Mouse (Mus musculus) layer of hippocampus, adult 2 months (tissue): ENCODE measurements around the gene Usp7. TPM values are rescaled to one million over a fixed set of nuclear protein-coding genes. Genes with fewer than 3 reads are reported as not detected.

Source experiments
- DNase-seq, 2 experiments: peaks; one replicate each; pipeline ENCODE4 v3.0.0; 2022; ENCODE audit warnings: low spot score in 2 of 2
- H3K27ac ChIP-seq: fragments of 200-600 bp; 2 replicates; pipeline ENCODE4 v1.8.1; 2022
- H3K4me3 ChIP-seq: fragments of 200-600 bp; 2 replicates; pipeline ENCODE4 v1.8.1; 2022; ENCODE audit warnings: mild to moderate bottlenecking
- CTCF ChIP-seq: fragments of 200-600 bp; conservative IDR thresholded peaks from 2 replicates; pipeline ENCODE4 v1.8.1; 2022; ENCODE audit warnings: antibody characterized with exemption, mild to moderate bottlenecking, moderate library complexity
- total RNA-seq, 2 experiments: library from RNA; stranded (reverse); gene quantifications; 2 replicates each; pipeline ENCODE4 v1.2.3; 2021

The Usp7 gene
- total RNA-seq, 2 experiments from 2014 or later: 163 to 168 TPM

DNA sequence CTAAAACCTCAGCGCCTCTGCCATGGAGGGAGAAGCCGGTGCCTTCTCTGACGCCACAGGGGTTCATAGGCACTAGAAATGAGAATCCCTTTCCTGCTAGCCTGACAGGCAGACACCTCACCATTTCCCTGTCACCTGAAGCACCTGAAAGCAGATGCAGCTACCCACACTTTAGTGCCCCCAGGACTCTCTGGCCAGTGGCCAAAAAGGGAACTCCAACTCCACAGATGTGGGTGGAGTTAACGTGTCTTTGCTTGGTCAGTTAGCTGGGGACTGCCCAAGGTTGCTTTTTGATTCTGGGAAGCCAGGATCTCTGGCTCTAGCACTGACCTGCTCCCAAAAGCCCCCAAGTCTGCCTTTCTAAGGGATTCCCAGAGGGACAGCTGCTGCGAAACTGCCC is 122.7 kb downstream of the Usp7 start:
- Histone ChIP-seq H3K27ac (peak overlapping the region; percentile 59; the same call in 1 of the 2 replicates), H3K4me3 (peak overlapping the region; percentile 22; the same call in 1 of the 2 replicates)
- no peak for TF ChIP-seq CTCF
- DNase-seq: no peak

DNA sequence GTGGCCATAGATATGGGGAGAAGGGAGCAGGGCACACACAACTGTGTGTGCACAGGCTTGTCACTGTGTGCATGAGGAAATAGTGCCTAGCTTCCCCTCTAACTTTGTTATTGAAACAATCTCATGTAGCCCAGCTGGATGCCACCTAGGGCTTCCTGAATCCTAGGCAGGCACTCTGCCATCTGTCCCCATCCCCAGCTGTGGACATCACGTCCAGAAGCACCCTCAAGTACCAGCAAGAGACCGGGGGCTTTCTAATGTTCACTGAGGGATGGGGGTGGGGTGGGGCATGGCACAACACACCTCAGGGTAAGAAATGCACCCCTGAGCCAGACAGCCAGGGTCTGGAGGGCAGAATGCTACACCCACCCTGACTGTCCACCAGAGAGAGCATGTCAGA is 123.7 kb downstream of the Usp7 start:
- TF ChIP-seq CTCF: no peak
- no peak for DNase-seq
- Histone ChIP-seq H3K4me3 (no peak overlapping the region), H3K27ac (peak overlapping the region; percentile 59; the same call in 1 of the 2 replicates)

DNA sequence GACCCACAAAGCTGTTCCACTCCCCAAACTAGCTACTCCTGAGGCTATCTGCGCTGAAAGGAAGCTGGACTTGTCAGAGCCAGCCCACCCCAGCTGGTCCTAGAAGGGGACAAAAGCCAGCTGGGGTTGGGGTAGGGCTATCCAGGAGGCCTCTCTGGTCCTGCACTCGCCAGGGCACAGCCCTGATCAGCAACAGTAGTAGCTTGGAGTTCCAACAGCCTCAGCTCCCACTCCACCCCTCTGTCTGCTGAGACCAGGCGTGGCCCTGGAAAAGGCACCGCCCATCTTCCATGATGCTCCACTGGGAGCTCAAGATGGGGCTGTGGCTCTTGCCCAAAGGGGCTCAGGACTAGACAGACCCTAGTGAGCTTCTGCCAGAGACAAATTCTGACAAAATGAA is 124.3 kb downstream of the Usp7 start:
- no peak for TF ChIP-seq CTCF
- H3K27ac ChIP-seq: no peak overlapping the region
- no peak for DNase-seq
- no peak overlapping the region for H3K4me3 ChIP-seq

DNA sequence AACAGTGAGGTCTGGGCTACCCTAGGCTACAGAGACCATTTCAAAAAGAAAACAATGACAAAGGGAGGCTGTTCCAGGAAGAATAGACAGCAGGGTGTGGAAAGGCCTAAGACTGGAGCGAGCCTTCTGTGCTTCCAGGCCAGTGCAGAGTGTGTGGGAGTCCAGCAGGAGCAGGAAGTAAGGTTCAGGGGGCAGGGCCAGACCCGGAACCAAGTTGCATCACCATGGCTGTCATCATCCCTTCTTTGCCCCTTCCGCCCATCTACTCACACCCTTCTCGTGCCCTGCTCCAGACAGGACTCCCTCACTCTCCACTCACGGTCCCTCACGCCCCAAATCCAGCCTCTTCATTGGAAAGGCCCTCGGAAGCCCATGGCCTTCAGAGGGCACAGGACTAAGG is 124.8 kb downstream of the Usp7 start:
- TF ChIP-seq CTCF: no peak
- Histone ChIP-seq H3K27ac (no peak overlapping the region), H3K4me3 (no peak overlapping the region)
- no peak for DNase-seq

DNA sequence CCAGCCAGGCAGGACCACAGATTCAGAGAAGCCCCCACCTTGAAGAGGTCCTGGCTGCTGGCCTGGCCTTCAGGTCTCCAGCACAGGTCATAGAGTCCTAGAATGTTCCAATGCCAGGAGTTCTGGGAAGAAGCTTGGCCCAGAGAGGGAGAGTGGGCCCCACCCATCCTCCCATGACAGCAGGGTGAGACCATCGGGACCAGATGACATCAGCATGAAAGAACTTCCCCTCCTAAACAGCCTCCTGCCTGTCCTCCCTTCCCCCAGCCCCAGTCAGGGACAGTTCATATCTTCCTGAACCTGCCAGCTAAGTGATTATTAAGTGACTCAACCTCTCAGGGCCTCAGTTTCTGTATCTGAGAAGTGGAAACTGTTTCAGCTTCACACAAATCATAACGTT is 125.7 kb downstream of the Usp7 start:
- H3K27ac ChIP-seq: 0 out of 2 replicates have a peak overlapping the region, but pooled peaks have one; percentile 18
- no peak for DNase-seq
- no peak for TF ChIP-seq CTCF
- H3K4me3 ChIP-seq: no peak overlapping the region

DNA sequence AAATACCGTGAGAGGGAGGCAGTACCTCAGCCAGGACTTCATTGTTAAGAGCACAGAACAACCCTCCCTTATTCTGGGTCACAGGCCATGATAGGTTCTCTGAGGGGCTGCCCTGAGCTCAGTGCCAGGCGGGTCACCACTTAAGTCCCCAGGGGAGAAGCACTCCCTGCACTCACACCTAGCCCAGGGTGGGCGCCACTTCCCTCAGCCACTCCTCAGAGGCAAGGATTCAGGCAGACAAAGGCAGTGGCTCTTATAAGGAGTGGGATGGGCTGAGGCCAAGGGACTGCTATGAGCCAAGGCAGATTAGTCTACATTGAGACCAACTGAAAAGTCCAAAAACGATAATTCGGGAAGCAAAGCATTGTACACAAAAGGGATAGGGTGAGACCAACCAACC is 126.7 kb downstream of the Usp7 start:
- Histone ChIP-seq H3K4me3 (no peak overlapping the region), H3K27ac (no peak overlapping the region)
- TF ChIP-seq CTCF: no peak
- DNase-seq: no peak

GRCm38 (mm10) chr16:8663606-8664539 is 128.2 kb downstream of the Usp7 start:
- peak in 1 of 2 experiments; percentile 46 for DNase-seq
- no peak for TF ChIP-seq CTCF
- no peak overlapping the region for H3K4me3 ChIP-seq
- H3K27ac ChIP-seq: peak overlapping the region; percentile 33; the same call in 1 of the 2 replicates

- Histone ChIP-seq H3K4me3 (no peak overlapping the region), H3K27ac (peak overlapping the region; percentile 33; the same call in 1 of the 2 replicates)
- DNase-seq: no peak
- no peak for TF ChIP-seq CTCF
Observed at GRCm38 (mm10) chr16:8663022-8663421, 129.1 kb downstream of the Usp7 start.

DNA sequence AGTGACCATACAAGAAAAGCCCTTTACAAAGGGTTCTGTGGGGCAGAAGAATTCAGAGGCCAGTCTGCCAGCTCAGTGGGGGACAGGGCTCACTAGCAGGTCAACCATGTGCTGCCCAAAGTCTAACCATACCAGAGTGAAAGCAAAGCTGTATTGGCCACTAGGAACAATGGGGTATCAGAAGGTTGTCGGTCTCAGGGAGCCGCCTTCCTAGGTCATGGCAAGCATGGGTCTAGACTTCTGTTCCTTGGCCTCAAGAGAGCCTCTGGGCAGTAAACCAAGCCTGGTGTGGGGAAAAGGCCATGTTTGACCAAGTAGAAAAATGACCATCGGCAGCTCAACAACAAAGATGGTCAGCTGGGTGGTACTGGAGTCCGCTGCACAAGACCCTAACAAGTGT is 133.3 kb downstream of the Usp7 start:
- DNase-seq: no peak
- no peak for TF ChIP-seq CTCF
- Histone ChIP-seq H3K4me3 (no peak overlapping the region), H3K27ac (no peak overlapping the region)

DNA sequence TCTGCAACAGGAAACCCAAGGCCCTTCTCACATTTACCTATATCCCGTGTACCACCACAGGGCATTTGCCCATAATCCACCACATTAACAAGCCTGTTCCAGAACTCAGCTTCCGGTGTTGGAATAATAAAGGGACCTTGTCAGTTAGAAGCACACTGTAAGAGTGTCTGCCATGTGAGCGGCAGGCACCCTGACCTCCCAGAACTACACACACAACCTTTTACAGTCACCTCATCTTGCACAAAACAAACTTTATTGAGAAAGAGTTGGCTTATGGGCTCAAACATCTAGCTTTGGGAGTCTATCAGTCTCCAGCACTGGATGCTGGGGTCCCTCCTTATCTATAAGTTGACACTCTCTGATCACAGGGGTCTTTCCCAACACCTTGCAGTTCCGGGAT is 133.8 kb downstream of the Usp7 start:
- no peak for TF ChIP-seq CTCF
- Histone ChIP-seq H3K27ac (no peak overlapping the region), H3K4me3 (no peak overlapping the region)
- DNase-seq: no peak

DNA sequence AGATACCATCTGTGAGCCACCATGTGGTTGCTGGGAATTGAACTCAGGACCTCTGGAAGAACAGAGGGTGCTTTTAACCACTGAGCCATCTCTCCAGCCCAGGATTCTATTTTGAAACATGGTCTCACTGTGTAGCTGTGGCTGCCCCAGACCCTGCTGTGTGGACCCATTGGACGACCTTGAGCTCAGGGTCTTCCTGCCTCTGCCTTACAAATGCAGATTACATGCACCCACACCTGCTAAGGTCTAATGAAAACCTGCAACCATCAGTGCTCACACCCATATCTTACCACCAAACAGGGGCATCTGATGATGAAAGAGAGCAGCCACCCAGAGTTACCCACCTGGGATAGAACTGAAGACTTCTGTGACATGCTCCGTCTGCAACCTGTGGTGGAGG is 135.9 kb downstream of the Usp7 start:
- no peak; the same call in none of the 2 replicates for TF ChIP-seq CTCF
- DNase-seq: no peak
- H3K27ac ChIP-seq: no peak overlapping the region
- H3K4me3 ChIP-seq: no peak overlapping the region

GRCm38 (mm10) chr16:8655599-8655998 is 136.5 kb downstream of the Usp7 start:
- DNase-seq: no peak
- no peak overlapping the region for H3K27ac ChIP-seq
- no peak; the same call in 1 of the 2 replicates for TF ChIP-seq CTCF

GRCm38 (mm10) chr16:8655108-8655507 is 137.0 kb downstream of the Usp7 start:
- TF ChIP-seq CTCF: no peak
- DNase-seq: no peak
- no peak overlapping the region for H3K27ac ChIP-seq
- H3K4me3 ChIP-seq: no peak overlapping the region

More at GRCm38 (mm10) chr16:8655599-8655998, 136.5 kb downstream of the Usp7 start:
- no peak overlapping the region for H3K4me3 ChIP-seq

DNA sequence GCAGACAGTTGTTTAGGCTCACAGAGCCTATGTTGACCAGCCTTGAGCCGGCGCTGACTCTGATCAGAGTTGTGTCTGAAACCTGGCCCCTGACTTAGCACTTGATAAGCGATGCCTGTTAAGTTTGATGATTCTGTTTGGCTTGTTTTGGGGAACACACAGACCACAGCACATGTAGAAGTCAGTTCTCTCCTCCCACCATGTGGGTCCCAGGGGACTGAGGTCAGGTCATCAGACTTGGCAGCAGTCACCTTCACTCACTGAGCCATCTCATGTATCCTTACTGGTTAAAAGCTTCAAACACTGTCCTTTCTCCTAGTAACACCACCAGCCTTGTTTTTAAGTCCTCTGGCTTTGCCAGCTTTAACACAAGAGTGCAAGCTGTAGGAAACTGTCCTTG is 142.1 kb downstream of the Usp7 start:
- Histone ChIP-seq H3K27ac (no peak overlapping the region), H3K4me3 (no peak overlapping the region)
- DNase-seq: no peak
- TF ChIP-seq CTCF: no peak
